Mouse (Mus musculus): ENCODE results near the gene Mex3d. TPM values are rescaled to one million over a fixed set of nuclear protein-coding genes. Genes with fewer than 3 reads are reported as not detected.
"Not testable (repeated sequence)": the region's sequence is repeated elsewhere in the genome, so short reads cannot be mapped to it uniquely, and the experiment has no call there.

Gene Mex3d
- total RNA-seq, 1 experiment from 2014 or later, result 4.1 TPM

DNA sequence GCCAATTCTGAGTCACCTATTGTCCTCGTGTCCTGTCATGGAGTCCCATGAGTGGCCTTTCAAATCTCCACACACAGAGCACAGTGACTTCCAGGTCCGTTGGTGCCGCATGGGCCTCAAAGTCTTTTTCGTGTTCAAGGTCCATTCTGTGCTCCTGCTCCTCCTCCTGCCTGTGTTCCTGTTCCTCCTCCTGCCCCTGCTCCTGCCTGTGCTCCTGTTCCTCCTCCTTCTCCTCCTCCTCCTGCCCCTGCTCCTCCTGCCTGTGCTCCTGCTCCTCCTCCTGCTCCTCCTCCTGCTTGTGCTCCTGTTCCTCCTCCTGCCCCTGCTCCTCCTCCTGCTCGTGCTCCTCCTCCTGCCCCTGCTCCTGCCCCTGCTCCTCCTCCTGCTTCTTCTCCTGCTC lies 19.5 kb downstream of the Mex3d start:
- no peak for ATAC-seq (ENCODE audit: extremely low read depth, insufficient number of reproducible peaks, low FRiP score, poor library complexity, severe bottlenecking)

DNA sequence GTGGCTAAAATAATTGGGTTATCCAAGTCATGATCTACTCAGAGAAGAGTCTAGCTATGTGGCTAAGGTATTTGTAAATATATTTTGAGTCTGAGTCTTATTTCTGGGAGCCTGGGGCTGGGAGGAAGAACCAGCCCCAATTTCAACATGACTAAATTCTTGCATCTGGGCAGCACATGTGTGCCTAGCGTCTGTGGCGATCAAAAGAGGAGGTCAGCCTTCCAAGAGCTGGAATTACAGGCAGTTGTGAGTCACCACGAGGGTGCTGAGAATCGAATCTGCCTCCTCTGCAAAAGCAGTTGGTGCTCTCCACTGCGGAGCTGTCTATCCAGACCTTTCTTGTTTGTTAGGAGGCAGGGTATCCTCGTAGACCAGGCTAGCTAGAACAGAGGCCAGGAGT lies 21.7 kb downstream of the Mex3d start:
- ATAC-seq (ENCODE audit: extremely low read depth, insufficient number of reproducible peaks, low FRiP score, poor library complexity, severe bottlenecking), result no peak

DNA sequence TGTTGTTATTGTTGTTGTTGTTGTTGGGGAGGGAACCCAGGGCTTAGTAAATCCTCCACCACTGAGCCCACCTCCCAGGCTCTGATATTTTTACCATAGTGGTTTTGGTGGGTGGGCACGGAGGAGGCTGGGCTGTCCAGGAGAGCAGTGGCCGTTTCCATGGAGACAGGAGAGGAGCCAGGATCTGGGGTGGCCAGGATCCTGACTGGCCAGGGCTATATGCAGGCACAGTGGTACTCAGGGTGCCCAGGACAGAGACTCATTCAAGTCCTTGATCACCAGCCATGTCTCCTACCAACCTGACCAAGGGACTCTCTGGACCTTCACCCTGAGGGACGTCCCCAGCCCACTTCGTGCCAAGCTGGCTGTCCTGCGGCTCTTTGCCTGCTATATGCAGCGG lies 23.7 kb downstream of the Mex3d start:
- ATAC-seq (ENCODE audit: extremely low read depth, insufficient number of reproducible peaks, low FRiP score, poor library complexity, severe bottlenecking), result no peak

DNA sequence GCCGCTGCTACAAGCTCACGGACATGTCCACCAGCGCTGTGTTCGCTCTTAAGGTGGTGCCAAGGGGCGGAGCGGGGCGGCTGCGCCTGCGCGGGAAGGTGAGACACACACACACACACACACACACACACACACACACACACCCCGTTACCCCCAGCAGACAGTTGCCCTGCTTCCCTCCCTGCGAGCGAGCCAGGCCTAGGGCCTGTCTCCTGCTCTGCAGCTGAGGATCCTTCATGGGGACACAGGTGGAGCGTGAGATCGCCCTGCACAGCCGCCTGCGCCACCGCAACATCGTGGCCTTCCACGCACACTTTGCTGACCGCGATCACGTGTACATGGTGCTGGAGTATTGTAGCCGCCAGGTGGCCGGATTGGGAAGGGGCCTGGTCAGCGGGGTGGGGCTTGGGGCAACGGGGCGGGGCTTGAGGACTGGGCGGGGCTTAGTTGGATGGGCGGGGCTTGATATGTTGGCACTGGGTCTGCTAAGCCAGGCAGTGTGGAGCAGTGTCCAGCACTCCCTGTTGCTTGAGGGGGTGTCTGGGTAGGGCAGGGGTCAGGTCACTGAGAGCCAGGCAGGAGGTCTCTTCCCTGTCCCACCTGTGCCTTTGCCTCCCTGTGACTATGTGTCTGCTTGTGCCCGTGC lies 29.3 kb downstream of the Mex3d start:
- ATAC-seq (ENCODE audit: extremely low read depth, insufficient number of reproducible peaks, low FRiP score, poor library complexity, severe bottlenecking), result no peak

DNA sequence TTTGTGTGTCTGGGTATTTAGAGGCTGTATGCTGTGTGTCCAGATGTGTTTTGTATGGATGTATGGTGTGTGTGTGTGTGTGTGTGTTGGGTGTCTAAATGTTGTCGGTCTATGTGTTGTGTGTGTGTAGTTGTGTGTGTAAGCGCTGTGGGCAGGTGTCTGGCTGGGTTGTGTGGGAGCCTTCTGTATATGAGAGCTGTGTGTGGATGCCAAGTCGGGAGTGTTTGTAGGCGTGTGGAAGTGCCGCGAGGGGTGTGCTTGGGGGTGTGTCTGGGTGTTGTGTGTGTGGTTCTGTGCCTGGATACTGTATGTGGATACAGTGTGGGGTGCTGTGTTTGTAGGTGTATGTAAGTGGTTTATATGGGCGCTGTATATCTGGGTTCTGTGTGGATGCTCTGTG lies 30.1 kb downstream of the Mex3d start:
- ATAC-seq (ENCODE audit: extremely low read depth, insufficient number of reproducible peaks, low FRiP score, poor library complexity, severe bottlenecking), result no peak

DNA sequence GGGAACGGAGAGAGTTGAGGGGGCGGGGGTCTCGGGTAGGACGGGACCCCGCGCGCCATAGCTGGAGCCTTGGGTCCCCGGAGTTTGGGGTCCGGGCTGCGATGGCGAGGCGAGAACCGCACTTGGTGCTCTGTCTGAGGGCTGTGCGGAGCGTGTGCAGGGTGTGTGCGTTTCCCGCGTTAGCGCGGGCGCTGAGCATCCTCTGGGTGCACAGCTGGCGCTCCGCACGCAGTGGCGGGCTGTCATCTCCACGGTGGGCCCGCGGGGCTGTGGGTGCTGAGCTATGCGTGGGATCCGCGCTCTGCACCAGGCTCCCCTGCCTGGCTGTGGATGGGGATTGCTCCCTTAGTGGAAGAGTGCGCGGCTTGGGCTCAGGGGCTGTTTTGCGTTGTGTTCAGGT lies 30.7 kb downstream of the Mex3d start:
- no peak for ATAC-seq (ENCODE audit: extremely low read depth, insufficient number of reproducible peaks, low FRiP score, poor library complexity, severe bottlenecking)

DNA sequence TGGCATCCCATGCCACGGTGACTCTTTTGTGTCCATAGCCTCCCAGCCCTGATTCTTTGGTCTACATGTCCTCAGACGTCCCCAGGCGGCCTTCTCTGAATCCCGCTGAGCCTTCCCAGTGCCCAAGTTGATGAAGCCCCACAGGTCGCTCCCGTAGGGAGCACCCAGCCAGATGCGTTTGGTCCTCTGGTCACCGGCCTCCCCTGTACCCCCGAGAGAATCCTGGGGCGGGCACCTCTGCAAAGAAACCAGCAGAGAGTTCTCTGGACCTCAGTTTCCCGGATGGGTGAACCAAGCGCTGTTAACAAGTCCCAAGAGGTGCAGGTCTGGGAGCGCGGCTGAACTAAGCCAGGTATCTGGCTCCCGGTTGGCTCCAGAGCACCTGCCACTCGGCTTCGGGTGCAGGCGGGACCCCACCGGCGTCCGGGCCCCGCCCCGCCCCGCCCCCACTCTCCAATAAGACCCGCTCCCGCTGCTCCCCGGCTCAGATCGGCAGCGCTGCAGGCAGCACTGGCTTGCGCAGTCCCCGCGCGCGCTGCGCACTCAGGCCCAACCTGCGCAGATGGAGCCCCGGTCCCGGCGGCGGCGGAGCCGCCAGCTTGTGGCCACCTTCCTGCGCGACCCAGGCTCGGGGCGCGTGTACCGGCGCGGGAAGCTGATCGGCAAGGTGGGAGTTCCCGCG lies 31.3 kb downstream of the Mex3d start, which contains the start of gene Plk5:
Gene Plk5 (plus strand): TSS at position 459 of the 682 bp plus-strand sequence.
- ATAC-seq (ENCODE audit: extremely low read depth, insufficient number of reproducible peaks, low FRiP score, poor library complexity, severe bottlenecking), result no peak

DNA sequence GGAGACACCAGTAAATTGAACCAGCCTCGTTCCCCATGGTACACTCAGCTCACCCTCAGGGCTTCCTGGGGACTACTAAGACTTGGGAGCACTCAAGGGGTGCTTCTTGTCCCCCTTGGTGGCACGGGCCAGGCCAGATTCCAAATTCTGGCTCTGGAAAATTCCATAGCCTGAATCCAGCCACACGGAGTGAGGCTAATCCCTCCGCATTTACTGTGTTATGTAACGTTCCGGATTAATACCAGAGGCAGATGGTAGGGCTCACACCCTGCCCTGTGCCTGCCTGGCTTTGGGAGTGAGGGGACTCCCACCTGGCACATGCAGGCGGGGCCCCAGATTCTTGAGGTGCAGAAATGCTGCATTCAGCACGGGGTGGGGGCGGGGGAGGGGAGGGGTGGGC lies 32.0 kb downstream of the Mex3d start:
- no peak for ATAC-seq (ENCODE audit: extremely low read depth, insufficient number of reproducible peaks, low FRiP score, poor library complexity, severe bottlenecking)

DNA sequence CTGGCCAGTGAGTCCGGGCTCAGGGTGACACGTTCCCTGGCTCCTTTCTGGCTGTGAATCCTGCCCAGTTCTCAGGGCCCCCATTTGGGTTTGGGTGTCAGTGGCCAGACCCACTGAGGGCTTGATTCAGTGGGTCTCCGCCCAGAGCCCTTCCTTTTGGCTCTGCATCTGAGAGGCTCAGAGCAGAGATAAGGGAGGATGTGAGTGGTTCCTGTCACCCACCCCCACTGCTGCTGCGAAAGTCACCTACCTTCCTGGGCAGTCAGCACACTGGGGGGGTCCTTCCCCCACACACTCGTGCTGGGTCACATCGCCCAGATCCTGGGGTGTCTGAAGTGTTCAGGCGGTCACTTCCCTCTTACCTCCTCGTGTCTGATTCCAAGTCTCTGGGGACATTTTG lies 34.7 kb downstream of the Mex3d start:
- no peak for ATAC-seq (ENCODE audit: extremely low read depth, insufficient number of reproducible peaks, low FRiP score, poor library complexity, severe bottlenecking)

DNA sequence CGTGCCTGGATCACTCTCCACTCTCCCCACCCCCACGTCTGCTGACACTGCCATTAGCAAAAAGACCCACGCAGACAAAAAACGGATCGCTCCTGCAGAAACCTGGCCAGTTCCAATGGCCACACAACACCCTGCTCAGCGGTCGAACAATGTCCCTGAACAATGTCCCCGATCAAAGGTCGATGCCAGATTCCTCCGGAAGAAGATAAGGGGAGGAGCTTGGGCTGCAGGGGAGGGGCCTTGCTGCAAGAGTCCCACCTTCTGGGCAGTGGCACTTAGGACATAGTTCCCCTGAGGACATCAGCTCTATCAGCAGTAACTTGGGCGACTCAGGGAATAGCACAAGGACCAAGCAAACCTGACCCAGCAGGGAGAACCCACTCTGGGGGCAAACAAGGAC lies 35.6 kb downstream of the Mex3d start:
- ATAC-seq (ENCODE audit: extremely low read depth, insufficient number of reproducible peaks, low FRiP score, poor library complexity, severe bottlenecking), result no peak

DNA sequence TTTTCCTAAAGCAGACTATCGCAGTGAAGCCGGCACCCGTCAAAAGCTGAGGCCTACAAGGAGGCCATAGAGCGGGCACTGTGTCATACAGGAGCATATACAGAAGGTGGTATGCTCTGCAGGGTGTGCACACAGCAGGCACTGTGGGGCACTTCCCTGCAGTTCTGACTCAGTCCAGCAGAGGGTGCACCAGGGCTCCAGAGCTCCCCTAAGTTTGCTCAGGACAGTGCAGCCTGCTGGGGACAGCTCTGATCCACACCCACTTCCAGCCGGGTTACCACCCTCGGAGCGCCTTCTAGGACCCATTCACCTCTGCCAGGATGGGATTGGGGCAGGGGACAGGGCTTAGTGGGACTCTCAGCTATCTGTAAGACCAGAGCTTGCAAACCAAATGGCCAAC lies 37.2 kb downstream of the Mex3d start:
- ATAC-seq (ENCODE audit: extremely low read depth, insufficient number of reproducible peaks, low FRiP score, poor library complexity, severe bottlenecking), result peak; percentile 76

DNA sequence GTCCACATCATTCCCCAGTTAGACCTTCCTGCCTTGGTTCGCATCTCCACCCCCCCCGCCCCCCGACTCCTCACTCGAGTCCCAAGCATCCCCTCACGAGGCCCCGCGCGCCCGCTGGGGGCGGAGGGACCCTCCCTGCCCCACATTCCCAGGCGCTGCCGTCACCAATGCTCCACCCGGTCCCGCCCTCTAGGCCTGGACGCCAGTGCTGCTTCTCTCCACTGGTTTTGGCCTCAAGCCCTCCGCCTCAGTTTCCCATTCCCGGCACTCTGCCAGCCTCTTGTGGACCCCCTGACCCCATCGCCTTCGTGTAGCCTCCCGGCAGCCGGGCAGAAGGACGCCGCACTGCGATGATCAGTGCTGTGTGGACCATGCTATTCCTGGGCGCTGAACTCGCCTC lies 38.5 kb downstream of the Mex3d start:
- no peak for ATAC-seq (ENCODE audit: extremely low read depth, insufficient number of reproducible peaks, low FRiP score, poor library complexity, severe bottlenecking)

DNA sequence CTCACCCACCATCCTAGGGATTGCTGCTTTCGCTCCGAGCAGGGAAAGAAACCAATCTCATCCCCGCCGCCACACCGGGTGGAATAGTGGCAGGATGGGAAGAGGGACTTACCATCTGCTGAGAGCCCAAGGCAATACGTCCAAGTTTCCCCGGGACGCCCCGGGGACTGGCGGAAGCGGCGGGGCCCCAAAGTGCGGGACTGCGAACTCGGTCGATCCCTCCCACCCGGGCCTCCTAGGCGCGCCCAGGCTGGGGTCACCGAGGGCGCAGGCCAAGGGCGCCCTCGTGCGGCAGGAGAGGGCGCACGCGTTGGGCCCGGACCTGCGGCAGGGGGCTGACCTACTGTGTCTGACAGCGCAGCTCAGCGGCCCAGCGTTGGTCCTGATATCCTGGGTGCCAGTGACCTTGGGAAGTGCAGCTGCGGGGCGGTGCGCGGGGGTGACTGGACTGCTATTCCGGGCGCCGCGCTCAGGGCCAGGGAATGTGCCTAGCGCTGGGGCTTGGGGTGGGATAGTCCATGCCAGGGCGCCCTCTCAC lies 39.1 kb downstream of the Mex3d start, which contains the start of gene Adamtsl5:
Gene Adamtsl5 (minus strand): TSS at position 169 of the 538 bp plus-strand sequence.
- ATAC-seq (ENCODE audit: extremely low read depth, insufficient number of reproducible peaks, low FRiP score, poor library complexity, severe bottlenecking), result no peak

DNA sequence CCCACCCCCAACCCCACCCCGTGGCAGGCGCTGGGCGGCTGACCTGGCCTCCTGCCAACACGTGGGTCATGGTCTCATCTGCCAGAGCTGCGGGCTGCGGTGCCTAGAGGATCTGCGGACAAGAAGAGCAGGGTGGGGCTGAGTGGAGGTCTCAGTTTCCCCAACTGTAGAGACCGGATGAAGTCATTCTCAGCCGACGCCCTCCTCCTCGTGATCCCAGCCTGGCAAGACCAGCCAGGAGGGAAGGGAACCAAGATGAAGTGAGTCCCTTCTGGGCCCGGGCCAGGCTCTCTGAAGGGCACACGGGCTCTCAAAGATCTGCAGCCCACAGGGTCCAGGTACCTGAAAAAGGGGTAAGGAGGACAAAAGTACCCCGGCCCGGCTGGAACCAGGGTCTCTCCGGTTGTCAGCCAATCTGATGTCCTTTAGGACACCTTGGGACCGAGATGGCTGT lies 39.9 kb downstream of the Mex3d start:
- no peak for ATAC-seq (ENCODE audit: extremely low read depth, insufficient number of reproducible peaks, low FRiP score, poor library complexity, severe bottlenecking)

DNA sequence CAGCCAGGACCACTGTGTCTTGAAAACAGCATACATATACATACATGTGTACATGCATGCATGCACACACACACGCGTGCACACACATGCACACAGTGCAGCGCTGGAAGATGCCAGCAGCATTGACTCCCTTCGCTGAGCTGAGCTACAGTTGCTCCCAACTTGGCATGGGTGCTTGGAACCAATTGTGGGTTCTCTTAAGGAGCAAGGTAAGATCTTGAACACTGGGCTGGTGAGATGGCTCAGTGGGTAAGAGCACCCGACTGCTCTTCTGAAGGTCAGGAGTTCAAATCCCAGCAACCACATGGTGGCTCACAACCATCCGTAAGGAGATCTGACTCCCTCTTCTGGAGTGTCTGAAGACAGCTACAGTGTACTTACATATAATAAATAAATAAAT lies 41.5 kb downstream of the Mex3d start:
- not testable (repeated sequence) for ATAC-seq (ENCODE audit: extremely low read depth, insufficient number of reproducible peaks, low FRiP score, poor library complexity, severe bottlenecking)

DNA sequence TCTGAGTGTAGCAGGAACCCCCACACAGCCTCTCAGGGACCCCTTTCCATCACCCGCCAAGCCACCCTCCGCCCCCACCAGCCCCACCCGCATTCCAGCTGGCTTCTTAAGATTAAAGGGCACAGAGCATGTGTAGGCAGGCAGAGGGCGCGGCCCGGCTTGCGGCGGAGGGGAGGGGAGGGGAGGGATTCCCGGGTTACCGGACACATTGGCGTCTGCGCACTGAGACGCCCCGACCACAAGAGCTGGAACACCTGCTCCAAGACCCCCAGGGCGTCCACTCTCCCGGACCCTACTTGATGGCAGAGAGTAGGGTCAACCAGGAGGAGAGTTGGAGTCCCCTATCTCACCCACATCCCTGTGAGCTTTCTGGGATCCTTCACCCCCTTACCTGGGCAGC lies 42.3 kb downstream of the Mex3d start:
- ATAC-seq (ENCODE audit: extremely low read depth, insufficient number of reproducible peaks, low FRiP score, poor library complexity, severe bottlenecking), result no peak

DNA sequence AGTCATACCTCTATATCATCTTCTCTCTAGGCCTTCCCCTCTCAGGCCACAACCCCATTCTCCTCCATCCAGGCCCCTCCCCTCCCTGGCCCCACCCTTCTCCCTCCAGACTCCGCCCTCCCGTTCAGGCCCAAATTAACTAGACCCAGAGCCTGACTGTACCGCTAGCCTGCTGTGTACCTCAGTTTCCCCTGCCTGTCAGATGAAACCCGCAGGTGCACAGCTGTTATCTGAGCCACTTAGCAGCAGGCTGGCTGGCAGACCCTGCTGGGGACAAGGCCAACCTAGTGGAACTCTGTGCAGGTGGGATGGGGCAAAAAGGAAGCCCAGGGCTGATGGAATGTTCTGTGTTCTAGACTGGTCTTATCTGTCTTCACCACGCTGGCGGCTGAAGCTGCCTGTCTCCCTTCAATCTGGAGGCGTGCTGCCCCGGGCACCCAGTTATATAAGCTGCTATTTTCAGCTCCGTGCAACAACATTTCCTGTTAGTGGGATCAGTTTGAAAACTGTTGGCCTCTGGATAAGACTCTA lies 43.3 kb downstream of the Mex3d start:
- ATAC-seq (ENCODE audit: extremely low read depth, insufficient number of reproducible peaks, low FRiP score, poor library complexity, severe bottlenecking), result no peak

DNA sequence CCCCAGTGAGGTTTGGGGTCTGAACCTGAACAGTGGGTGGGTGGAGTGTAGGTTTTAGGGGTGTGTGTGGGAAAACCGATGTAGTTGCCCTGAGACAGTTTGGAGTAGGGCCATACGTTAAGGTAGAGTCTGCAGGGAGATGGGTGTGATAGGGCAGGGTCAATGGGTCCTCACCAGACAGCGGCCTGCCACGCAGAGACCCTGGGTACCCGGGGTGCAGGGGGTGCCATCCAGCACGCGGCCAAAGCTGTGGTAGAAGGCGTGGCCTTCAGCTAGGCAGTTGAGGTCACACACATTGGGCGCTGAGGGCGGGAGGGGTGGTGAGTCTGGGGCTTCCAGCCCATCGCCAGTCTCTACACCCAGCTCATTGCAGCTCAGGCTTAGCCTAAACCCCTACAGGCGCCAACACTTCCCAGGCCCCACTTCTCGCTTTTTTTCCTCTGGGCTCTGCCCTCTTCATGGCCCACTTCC lies 44.0 kb downstream of the Mex3d start:
- no peak for ATAC-seq (ENCODE audit: extremely low read depth, insufficient number of reproducible peaks, low FRiP score, poor library complexity, severe bottlenecking)

DNA sequence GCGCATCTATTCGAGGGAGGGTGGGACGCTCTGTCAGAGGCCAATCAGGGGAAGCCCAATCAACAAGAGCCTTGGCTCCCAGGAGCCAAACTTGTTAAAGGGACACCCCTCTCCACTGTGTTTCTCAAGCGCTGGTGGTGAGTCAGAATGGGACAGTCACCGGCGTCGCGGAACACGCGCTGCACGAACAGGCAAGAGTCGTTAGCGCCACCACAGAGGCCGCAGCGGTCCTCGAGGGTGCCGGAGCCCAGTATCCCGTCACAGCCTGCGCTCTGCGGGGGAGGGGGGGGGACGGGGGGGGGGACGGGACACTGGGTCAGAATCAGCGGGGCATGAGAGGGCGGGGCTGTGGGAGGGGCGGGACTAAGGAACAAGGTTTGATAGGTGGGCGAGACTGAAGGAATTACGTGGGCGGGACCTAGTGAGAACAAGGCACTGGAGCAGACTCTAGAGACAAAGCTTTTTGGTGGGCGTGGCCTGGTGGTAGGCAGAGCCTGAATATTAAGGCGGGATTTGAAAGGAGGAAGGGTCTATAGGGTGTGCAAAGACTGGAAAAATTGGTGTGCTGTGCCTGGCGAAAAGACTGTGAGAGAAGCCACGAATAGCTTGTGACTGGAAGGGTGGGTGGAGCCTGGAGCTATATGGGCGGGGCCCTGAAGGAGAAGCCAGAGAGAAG lies 44.6 kb downstream of the Mex3d start:
- peak; percentile 27; the same call in 1 of the 2 replicates for ATAC-seq (ENCODE audit: extremely low read depth, insufficient number of reproducible peaks, low FRiP score, poor library complexity, severe bottlenecking)

Data from neutrophil, adult 5-6 weeks (primary cell).